Mouse (Mus musculus): ENCODE measurements around the gene Nenf. TPM values are rescaled to one million over a fixed set of nuclear protein-coding genes. Genes with fewer than 3 reads are reported as not detected.

Nenf gene
- total RNA-seq, 2 experiments from 2014 or later: 35.5 to 62.2 TPM

- ATAC-seq (replicated peaks; ENCODE audit: low FRiP score, low TSS enrichment, poor library complexity, severe bottlenecking): peak; percentile 48
Observed at GRCm38 (mm10) chr1:191324733-191325590, 7.0 kb upstream of the Nenf start.

DNA sequence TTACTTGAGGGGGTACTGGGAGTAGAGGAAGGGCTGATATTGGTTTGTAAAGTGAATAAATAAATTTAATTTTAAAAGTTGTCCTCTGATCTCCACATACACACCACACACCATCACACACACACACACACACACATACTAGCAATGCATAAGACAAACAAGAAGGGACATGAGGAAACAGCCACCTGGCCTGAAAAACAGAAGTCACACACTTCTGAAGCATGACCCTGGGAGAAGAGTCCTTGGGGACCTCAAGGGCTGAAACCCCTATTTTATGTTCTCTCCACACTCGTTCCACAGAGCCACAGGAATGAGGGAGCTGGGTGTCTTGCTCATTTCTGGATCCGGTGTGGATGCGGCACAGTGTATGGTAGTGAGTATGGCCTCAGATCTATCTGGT is 5.4 kb upstream of the Nenf start:
- no peak for ATAC-seq (replicated peaks; ENCODE audit: low FRiP score, low TSS enrichment, poor library complexity, severe bottlenecking)

DNA sequence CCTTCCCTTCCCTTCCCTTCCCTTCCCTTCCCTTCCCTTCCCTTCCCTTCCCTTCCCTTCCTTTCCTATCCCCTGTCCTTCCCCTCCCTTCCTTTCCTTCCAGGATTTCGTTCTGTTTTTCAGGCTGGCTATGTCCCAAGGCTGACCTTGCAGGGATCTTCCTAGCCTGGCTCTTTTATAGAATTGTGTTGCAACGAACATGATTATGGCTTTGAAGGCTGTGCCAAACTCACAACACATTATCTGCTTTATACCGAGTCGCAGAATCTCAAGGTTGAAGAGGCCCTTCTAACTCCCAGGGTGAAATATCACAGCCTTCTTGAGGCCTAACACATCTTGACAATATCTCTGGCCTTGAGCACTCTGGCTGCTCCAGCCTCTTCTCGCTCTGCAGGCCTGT is 692 bp upstream of the Nenf start:
- peak; percentile 35; the same call in 1 of the 2 replicates for ATAC-seq (replicated peaks; ENCODE audit: low FRiP score, low TSS enrichment, poor library complexity, severe bottlenecking)

DNA sequence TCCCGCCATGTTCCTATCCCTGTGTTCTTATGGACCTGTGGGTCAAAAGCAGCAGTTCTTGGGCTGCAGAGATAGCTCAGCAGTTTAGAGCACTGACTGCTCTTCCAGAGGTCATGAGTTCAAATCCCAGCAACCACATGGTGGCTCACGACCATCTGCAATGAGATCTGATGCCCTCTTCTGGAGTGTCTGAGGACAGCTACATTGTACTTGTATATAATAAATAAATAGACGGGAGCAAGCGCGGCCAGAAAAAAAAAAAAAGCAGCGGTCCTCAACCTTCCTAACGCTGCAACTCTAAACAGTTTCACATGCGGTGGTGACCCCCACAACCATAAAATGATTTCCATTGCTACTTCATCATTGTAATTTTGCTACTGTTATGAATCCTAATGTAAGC is 1.2 kb downstream of the Nenf start:
- ATAC-seq (replicated peaks; ENCODE audit: low FRiP score, low TSS enrichment, poor library complexity, severe bottlenecking): no peak

DNA sequence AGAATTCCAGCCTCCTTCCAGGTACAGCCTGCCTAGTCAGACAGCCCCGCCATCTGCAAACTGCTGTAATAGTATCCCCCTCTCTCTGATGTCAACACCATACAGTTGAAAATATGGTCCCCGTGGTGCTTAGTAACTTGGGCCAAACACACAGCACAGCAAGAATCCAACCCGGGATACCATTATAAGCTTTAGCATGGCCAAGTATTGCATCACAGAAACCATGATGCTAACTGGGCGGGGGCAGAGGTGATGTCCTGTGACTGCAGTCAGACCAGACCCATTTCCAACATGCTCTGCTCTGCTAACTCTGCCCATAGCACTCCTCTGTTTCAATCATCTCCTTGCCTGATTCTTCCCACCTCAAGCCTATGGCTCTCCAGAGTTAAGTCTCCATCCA is 4.1 kb downstream of the Nenf start:
- no peak for ATAC-seq (replicated peaks; ENCODE audit: low FRiP score, low TSS enrichment, poor library complexity, severe bottlenecking)

DNA sequence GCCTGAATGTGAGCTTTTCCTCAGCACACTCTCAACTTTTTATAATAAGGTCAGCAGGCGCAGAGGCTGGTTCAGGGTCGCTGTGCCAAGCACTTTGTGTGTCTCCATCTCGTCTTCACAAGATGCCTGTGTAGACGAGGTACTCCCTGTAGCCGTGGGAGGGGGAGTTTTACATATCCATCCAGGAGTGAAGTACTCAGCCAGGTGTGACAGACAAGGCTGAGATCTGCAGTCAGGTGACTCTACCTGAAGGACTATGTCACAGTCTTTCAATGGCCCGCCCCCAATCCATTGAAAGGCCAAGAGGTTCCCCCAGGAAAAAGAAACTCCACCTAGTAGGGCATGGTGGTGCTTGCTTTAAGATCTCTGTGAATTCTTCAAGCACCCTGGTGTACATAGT is 4.8 kb downstream of the Nenf start:
- no peak for ATAC-seq (replicated peaks; ENCODE audit: low FRiP score, low TSS enrichment, poor library complexity, severe bottlenecking)

DNA sequence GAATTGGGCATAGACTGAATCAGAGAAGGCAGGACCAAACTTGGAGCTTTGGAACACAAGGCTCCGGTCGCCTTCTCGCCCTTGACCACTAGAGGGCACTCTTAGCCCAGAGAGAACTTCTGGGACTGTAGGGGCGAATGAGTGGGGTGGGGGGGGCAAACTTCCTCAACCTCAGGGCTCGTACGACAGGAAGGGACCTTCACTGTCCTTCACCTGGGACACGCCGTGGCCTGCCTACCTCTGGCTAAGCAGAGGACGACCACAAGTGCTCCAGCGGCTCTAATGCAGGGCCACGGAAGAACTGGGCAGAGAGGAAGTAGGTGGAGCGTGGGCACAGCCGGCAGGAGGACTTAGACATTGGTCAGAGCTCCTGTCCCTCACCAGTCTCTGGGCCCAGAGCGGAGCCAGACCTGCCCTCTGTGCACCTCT is 5.5 kb downstream of the Nenf start:
- peak; percentile 97 for ATAC-seq (replicated peaks; ENCODE audit: low FRiP score, low TSS enrichment, poor library complexity, severe bottlenecking)

DNA sequence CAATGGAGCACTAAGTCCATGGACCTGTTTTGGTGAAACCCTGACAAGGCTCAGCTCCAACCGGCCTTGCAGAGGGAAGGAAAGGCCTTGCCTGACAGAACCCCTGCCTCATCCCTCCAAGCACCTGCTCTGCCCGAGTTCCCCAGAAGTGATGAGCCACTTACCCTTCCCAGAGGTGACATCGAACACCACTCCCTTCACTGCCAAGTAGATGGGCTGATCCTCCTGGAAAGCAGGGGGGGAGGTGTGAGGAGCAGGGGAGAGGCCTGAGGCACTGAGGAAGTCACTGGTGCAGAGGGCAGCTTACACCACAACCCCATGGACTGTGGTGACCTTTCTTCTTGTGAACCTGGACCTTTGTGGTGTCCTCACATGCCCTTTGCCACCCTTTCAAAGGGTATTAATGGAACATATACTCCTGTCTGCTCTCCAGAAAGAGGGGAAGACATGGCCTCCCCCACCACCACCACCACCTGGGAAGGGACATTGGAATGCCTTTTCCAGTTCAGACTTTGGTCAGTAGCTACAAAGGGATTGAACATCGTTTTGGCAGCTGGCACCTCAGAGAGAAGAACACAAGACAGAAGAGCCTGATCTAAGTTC is 6.6 kb downstream of the Nenf start:
- ATAC-seq (replicated peaks; ENCODE audit: low FRiP score, low TSS enrichment, poor library complexity, severe bottlenecking): no peak

DNA sequence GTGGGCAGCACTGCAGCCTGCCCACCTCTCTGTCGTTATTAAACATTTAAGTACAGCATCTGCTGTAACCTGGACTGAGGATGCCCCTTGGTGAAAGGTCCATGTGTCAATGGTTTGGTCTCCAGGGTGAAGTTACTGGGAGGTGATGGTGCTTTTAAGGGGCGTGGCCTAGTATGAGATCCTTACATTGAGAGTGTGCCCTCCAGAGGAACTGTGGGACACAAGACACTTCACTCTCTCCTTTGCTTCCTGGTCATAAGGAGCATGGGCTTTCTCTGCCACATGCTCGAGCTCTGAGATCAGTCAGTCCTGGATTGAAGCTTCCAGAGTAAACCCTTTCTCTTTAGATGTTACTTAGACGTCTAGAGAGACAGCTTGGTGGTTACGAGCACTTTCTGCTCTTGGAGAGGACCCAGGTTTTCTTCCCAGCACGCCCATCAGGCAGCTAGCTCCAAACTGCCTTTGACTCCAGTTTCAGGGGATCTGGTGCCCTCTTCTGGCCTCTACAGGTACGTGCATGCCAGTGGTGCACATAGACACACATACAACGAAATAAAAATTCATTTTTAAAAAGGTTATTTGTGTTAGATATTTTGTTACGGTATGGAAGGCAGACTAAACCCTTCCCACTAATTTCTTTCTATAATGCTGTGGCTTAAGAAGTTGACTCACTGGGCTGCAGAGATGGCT is 10.1 kb downstream of the Nenf start:
- ATAC-seq (replicated peaks; ENCODE audit: low FRiP score, low TSS enrichment, poor library complexity, severe bottlenecking): no peak

GRCm38 (mm10) chr1:191306316-191306715 is 11.7 kb downstream of the Nenf start:
- ATAC-seq (replicated peaks; ENCODE audit: low FRiP score, low TSS enrichment, poor library complexity, severe bottlenecking): 0 out of 2 replicates have a peak, but pooled peaks have one; percentile 32

DNA sequence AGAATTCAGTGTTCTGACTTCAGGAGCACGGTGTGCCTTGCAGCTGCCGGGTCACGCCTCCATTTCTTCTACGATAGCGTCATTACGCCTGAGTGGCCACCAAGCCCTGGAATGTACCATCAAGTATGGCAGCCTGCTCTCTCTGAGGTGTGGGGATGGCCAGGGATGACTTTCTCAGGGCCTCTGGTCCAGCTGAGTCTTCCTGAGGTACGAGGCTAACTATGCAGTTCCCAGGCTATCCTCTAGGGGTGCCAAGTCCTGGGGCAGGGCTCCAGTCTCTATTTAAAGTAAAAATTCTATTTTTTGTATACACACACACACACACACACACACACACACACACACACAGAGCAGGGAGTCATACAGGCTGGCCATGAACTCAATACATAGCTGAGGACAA is 12.4 kb downstream of the Nenf start:
- ATAC-seq (replicated peaks; ENCODE audit: low FRiP score, low TSS enrichment, poor library complexity, severe bottlenecking): peak; percentile 80

GRCm38 (mm10) chr1:191304216-191304615 is 13.8 kb downstream of the Nenf start:
- ATAC-seq (replicated peaks; ENCODE audit: low FRiP score, low TSS enrichment, poor library complexity, severe bottlenecking): no peak

DNA sequence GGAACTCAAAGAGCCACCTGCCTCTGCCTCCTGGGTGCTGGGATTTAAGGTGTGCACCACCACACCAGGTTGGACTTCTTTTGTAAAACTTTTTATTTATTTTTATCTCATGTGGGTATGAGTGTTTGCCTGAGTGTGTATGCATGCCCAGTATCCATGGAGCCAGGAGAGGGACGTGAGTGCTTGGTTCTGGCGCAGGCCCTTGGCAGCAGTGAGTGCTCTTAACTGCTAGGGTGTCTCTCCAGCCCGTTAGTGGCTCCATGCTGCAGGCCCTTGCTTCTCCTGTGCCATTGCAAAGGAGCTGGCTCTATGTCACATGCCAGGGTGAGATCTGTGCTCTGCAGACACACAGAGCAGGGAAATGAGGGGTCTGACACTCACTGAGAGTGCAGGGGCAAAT is 14.3 kb downstream of the Nenf start:
- no peak for ATAC-seq (replicated peaks; ENCODE audit: low FRiP score, low TSS enrichment, poor library complexity, severe bottlenecking)

DNA sequence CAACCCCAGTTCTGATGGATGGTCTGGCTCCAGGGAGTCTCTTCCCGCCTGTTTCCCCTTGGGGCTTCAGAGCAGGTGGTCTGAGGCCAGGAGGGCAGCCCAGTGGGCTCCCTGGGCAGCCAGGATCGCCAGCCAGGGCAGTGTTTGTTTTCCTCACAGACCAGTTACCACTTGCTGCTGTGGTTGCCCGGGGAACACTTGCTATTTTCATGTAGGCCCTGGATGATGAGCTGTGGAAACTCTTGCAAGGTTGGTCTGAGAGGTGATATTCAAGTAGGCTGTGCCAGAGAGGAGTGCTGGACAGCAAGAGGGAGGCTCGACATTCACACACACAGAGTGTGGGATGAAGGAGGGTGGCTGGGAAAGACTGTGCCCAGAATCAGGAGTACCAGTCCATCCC is 16.1 kb downstream of the Nenf start:
- ATAC-seq (replicated peaks; ENCODE audit: low FRiP score, low TSS enrichment, poor library complexity, severe bottlenecking): no peak

DNA sequence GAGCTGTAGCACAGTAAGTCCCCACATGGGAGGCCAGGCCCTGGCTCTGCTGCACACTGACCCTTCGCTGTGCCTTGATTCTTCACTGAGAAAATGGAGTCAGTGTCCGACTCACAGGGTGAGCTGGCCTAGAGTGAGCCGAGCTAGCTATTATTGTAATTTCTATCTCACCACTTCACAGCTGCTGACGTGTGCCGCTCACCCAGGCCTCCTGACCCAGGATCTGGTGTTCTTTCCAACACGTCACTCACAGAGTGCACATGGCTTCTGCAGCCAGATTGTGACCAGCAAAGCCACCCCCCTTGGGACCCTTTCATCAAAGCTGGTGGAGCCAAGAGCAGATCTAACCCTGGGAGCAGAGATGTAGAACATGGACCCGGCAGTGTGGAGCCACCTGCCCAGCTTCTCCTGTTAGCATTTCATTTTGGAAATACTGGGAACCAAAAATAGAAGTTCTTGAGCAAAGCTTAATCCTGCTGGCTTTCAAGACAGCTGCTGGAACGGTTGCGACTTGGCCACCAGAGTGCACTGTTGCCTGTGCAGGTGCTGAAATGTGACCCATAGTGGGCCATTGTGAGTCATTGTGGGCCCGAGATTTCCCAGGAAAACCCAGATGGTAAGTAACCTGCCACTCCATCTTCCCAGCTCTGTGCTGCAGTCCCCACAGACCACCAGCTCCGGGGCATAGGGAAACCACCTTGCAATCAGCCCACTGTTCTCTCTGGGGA is 18.6 kb downstream of the Nenf start:
- ATAC-seq (replicated peaks; ENCODE audit: low FRiP score, low TSS enrichment, poor library complexity, severe bottlenecking): 0 out of 2 replicates have a peak, but pooled peaks have one; percentile 45

DNA sequence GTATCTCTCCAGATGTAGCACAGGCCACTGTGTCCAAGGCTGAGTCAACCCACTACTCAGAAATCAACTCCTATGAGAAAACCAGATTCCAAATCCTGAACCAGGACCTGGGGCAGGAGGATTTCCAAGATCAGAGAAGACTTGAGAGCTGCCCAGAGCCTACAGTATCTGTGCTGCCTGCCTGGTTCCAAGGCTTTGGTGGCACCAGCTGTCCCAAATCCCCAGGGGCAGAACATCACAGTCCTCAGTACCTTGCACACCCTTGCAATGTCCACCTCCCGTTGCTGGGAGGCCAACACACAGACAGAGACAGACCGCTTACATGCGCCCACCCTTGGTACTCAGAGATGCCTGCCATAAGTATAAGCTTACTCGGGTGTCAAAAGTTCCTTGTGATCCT is 19.7 kb downstream of the Nenf start:
- no peak for ATAC-seq (replicated peaks; ENCODE audit: low FRiP score, low TSS enrichment, poor library complexity, severe bottlenecking)

- ATAC-seq (replicated peaks; ENCODE audit: low FRiP score, low TSS enrichment, poor library complexity, severe bottlenecking): no peak
Observed at GRCm38 (mm10) chr1:191296445-191296844, 21.5 kb downstream of the Nenf start.

DNA sequence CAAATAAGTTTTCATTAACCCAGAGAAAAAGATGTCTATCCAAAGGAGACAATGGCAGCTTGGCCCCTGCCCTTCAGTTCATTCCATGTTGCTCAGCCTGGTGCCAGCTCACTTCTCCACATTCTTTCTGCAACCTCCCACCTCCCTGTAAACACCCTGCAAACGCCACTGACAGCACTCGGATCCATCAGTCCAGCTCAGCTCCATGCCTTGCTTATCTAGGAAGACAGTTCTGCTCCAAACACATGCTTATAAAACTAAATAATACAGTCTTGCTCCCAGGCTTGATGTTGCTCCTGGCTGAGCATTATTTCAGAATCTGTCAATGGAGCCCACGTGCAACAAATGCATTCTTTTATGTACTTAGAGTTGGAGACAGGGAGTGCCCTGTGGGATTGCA is 22.2 kb downstream of the Nenf start:
- no peak for ATAC-seq (replicated peaks; ENCODE audit: low FRiP score, low TSS enrichment, poor library complexity, severe bottlenecking)

GRCm38 (mm10) chr1:191293996-191294795 is 23.8 kb downstream of the Nenf start:
- ATAC-seq (replicated peaks; ENCODE audit: low FRiP score, low TSS enrichment, poor library complexity, severe bottlenecking): no peak
